Comparison of ENCODE assay signal across 10 mouse cellular contexts in genomic region chr3:55816638-55817375, GRCm38 (mm10). TPM values are rescaled to one million over a fixed set of nuclear protein-coding genes. Genes with fewer than 3 reads are reported as not detected.
DNase-seq lines count a peak whose midpoint lies in the region; ATAC-seq and TF ChIP-seq lines count a peak whose summit lies in the region.
"Had no signal": no experiment of that assay in that cellular context is flagged by ENCODE, and none has a peak within 500 bp of the region (broad histone marks: within the 10 kb centered on the region; RNA-seq: fewer than 3 reads in every experiment).

No protein-coding gene starts in this region.

- no peak for TF ChIP-seq EP300 in heart, postnatal 0 days (IDR thresholded peaks at IDR 0.05; ENCODE audit: low read depth)

- intact Hi-C loops in heart, postnatal 25 days (cut with DNase I): no loop called here
- intact Hi-C loops in left cerebral cortex, adult 2 months (cut with DNase I): no loop called here

- no peak overlapping the region for H3K4me3 ChIP-seq in heart, postnatal 0 days (ENCODE audit: low read depth, low read length)
- no peak overlapping the region for H3K4me3 ChIP-seq in left cerebral cortex, adult 2 months
- H3K4me3 ChIP-seq: lung, embryonic 15.5 days had no signal

- no peak for TF ChIP-seq CTCF in heart, postnatal 0 days (IDR thresholded peaks at IDR 0.05; ENCODE audit: low read depth)
- no peak for TF ChIP-seq CTCF in left cerebral cortex, adult 2 months (IDR thresholded peaks at IDR 0.05)

- no peaks in the 10 kb centered on the region for H3K27me3 ChIP-seq in heart, postnatal 0 days (ENCODE audit: control insufficient read depth, insufficient read depth, low read length)
- H3K27me3 ChIP-seq: lung, embryonic 15.5 days; Patski had no signal

- peak; percentile 3 to 25 for DNase-seq in heart, adult 9 months (ENCODE audit: low spot score in 2 of 2)
- DNase-seq in heart, postnatal 25 days (ENCODE audit: low spot score): no peak
- peak; percentile 41 to 44 for DNase-seq in right cerebral cortex, postnatal 10 days (ENCODE audit: low spot score in 2 of 2)
- no peak for DNase-seq in right cerebral cortex, adult 18-20 months
- DNase-seq in heart, postnatal 0 days (ENCODE audit: low spot score): no peak
- DNase-seq in left cerebral cortex, adult 2 months (ENCODE audit: extremely low spot score in 1 of 2, low spot score in 2 of 2): no peak
- DNase-seq in gastrocnemius, adult 8-10 months (ENCODE audit: low spot score in 2 of 2): no peak

- ATAC-seq in heart, postnatal 0 days (ENCODE audit: insufficient read depth, low read depth): no peak
- peak; percentile 71; the same call in 1 of the 2 replicates for ATAC-seq in monocyte, adult 5-6 weeks (replicated peaks; ENCODE audit: insufficient number of reproducible peaks, low FRiP score, low TSS enrichment, poor library complexity, severe bottlenecking)
- ATAC-seq: Patski had no signal

- 0 out of 2 replicates have a peak, but pooled peaks cover 6% of the 10 kb centered on the region for H3K9me3 ChIP-seq in heart, postnatal 0 days (replicated peaks; ENCODE audit: control insufficient read depth, low read length)
- H3K9me3 ChIP-seq: lung, embryonic 15.5 days had no signal

- peak overlapping the region; percentile 34; the same call in 1 of the 2 replicates for H3K27ac ChIP-seq in heart, postnatal 0 days (ENCODE audit: low read depth)
- no peak overlapping the region for H3K27ac ChIP-seq in left cerebral cortex, adult 2 months
- H3K27ac ChIP-seq: lung, embryonic 15.5 days had no signal

- H3K4me2 ChIP-seq in heart, postnatal 0 days (ENCODE audit: low read depth, low read length): peak overlapping the region; percentile 13; the same call in 1 of the 2 replicates
- H3K4me2 ChIP-seq: lung, embryonic 15.5 days had no signal

- H3K9ac ChIP-seq in heart, postnatal 0 days (replicated peaks; ENCODE audit: low read depth, low read length): no peak overlapping the region
- H3K9ac ChIP-seq: lung, embryonic 15.5 days had no signal

- no peaks in the 10 kb centered on the region for H3K36me3 ChIP-seq in heart, postnatal 0 days (replicated peaks; ENCODE audit: control insufficient read depth, insufficient read depth, low read length)
- H3K36me3 ChIP-seq: lung, embryonic 15.5 days had no signal

- 36% methylated on average over 6 of the region's 6 CpGs for WGBS in heart, postnatal 0 days

- peaks cover 8% of the 10 kb centered on the region; the same call in 1 of the 2 replicates for H3K4me1 ChIP-seq in heart, postnatal 0 days (ENCODE audit: control insufficient read depth, insufficient read depth)

RNA-seq across cellular contexts. Expression of gene Mab21l1, which starts 34.5 kb away (rescaled TPM):
- total RNA-seq in heart, postnatal 25 days (2021): not detected
- total RNA-seq in heart, postnatal 0 days (2014; rRNA removed; ENCODE audit: low replicate concordance): not detected in 2 replicates
- polyA plus RNA-seq in heart, postnatal 0 days (2015; fragmentation: Nextera tagmentation; extraction: Ambion mirVana): 0.27 and 0.33 TPM in 2 replicates
- not detected in 3 replicates for total RNA-seq in monocyte, adult 5-6 weeks (2017)
- total RNA-seq in left cerebral cortex, adult 2 months (2021): 1 to 10 TPM; 1.7 to 2.0 TPM
- total RNA-seq in gastrocnemius, adult 8-10 months (2022): 1 to 10 TPM; 1.7 to 3.0 (median 2.4) TPM

Comparison
In these comparisons a context has a peak if more than half of its experiments do, and no peak if none do; other contexts are left out.
1. DNase-seq: peak in heart, adult 9 months (2 of 2) and right cerebral cortex, postnatal 10 days (2 of 2); none in heart, postnatal 25 days (single experiment), right cerebral cortex, adult 18-20 months (single experiment), heart, postnatal 0 days (single experiment), left cerebral cortex, adult 2 months (0 of 2) and gastrocnemius, adult 8-10 months (0 of 2).